Mouse (Mus musculus): ENCODE measurements around the gene Gm21913. TPM values are rescaled to one million over a fixed set of nuclear protein-coding genes. Genes with fewer than 3 reads are reported as not detected.
"Not testable (repeated sequence)": the region's sequence is repeated elsewhere in the genome, so short reads cannot be mapped to it uniquely, and the experiment has no call there.

Gene Gm21913
- not detected in 2 replicates for polyA plus RNA-seq (2012; rRNA removed)

DNA sequence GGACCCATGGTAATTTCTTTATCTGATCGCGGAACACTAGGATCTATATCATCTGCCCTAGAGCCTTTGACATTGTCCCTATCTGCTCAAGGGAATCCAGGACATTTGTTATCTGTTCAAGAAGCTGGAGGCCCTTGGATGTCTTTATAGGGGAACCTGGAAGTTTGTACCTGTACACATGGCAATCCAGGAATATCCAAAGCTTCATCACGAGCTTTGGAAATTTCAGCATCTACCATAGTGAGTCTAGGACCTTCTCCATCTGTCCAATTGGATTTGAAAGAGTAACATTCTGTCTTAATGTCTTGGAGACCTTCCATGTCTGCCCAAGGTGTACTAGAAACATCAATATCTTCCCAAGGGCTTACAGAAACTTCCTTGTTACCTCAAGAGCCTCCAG, at the start of gene Gm21913:
TSS of gene Gm21913 (plus strand) at position 301 of the 400 bp plus-strand sequence.
- not testable (repeated sequence) for H3K4me1 ChIP-seq (ENCODE audit: control insufficient read depth, insufficient read depth, low read length); H3K4me3 ChIP-seq (replicated peaks; ENCODE audit: insufficient read depth, low read depth, low read length); H3K27me3 ChIP-seq (ENCODE audit: control insufficient read depth, insufficient read depth, low read length); H3K27ac ChIP-seq (ENCODE audit: insufficient read depth, low read length); DNase-seq
- WGBS, result no CpG with 5 or more reads among the region's 3 CpGs

Other genes starting within 250 kb of the Gm21913 start
- gene Gm29110, start 153.4 kb upstream of the Gm21913 start, polyA plus RNA-seq (2012; rRNA removed), result not detected in 2 replicates

Data from cerebellum, adult 2 months (tissue).